ENCODE assay signal across 10 mouse cellular contexts in genomic region chr6:145022966-145023725, GRCm38 (mm10). TPM values are rescaled to one million over a fixed set of nuclear protein-coding genes. Genes with fewer than 3 reads are reported as not detected.
DNase-seq lines count a peak whose midpoint lies in the region; ATAC-seq and TF ChIP-seq lines count a peak whose summit lies in the region.
"Had no signal": no experiment of that assay in that cellular context is flagged by ENCODE, and none has a peak within 500 bp of the region (broad histone marks: within the 10 kb centered on the region; RNA-seq: fewer than 3 reads in every experiment).

No protein-coding gene starts in this region.

- peak; percentile 47; the same call in 1 of the 2 replicates for ATAC-seq in neutrophil, adult 5-6 weeks (ENCODE audit: extremely low read depth, insufficient number of reproducible peaks, low FRiP score, poor library complexity, severe bottlenecking)

- intact Hi-C loops in left cerebral cortex, adult 2 months (cut with DNase I): loop anchor here (5.0 kb wide), 1 partner anchor 164 kb away; no protein-coding TSS in a partner anchor
- intact Hi-C loops in left cerebral cortex, postnatal 36 days (cut with DNase I): loop anchor here (10.0 kb wide), 1 partner anchor 162 kb away; no protein-coding TSS in a partner anchor

- H3K4me3 ChIP-seq in left cerebral cortex, adult 2 months: no peak overlapping the region
- H3K4me3 ChIP-seq: megakaryocyte, embryonic 14.5 days had no signal

- H3K27ac ChIP-seq in left cerebral cortex, adult 2 months: no peak overlapping the region

- peak; percentile 60 for TF ChIP-seq CTCF in left cerebral cortex, adult 2 months (IDR thresholded peaks at IDR 0.05)

- DNase-seq in adrenal gland, postnatal 10 days: peak; percentile 62
- no peak for DNase-seq in adrenal gland, adult 2 months
- peak in 1 of 2 experiments; percentile 21 for DNase-seq in left cerebral cortex, adult 2 months (ENCODE audit: extremely low spot score in 1 of 2, low spot score in 2 of 2)
- no peak for DNase-seq in left cerebral cortex, postnatal 36 days (ENCODE audit: low spot score in 2 of 2)
- peak; percentile 27 for DNase-seq in MN1 (ENCODE audit: low spot score)
- peak; percentile 40 for DNase-seq in embryo, embryonic 9.5 days (ENCODE audit: extremely low spot score)
- DNase-seq in urinary bladder, postnatal 4 days (ENCODE audit: low spot score in 2 of 2): no peak

RNA-seq across cellular contexts. Expression of gene Bcat1, which starts 52.8 kb away (rescaled TPM):
- 1 to 10 TPM; 7.5 to 7.6 TPM for total RNA-seq in adrenal gland, postnatal 10 days (2021)
- 10 to 100 TPM; 11.4 to 34.6 TPM for total RNA-seq in adrenal gland, adult 2 months (2021)
- polyA plus RNA-seq in adrenal gland, adult 2 months (2012; rRNA removed): 0.48 and 0.57 TPM in 2 replicates
- 10 to 100 TPM; 84.3 to 85.4 TPM for total RNA-seq in left cerebral cortex, adult 2 months (2021)
- total RNA-seq in left cerebral cortex, postnatal 36 days (2021): 10 to 100 TPM; 81.0 to 83.1 TPM
- total RNA-seq in neutrophil, adult 5-6 weeks (2017): not detected in 2 replicates
- polyA plus RNA-seq: G1E had no signal

Comparison
In these comparisons a context has a peak if more than half of its experiments do, and no peak if none do; other contexts are left out.
1. DNase-seq: peak in adrenal gland, postnatal 10 days (single experiment), MN1 (single experiment) and embryo, embryonic 9.5 days (single experiment); none in adrenal gland, adult 2 months (single experiment), left cerebral cortex, postnatal 36 days (0 of 2) and urinary bladder, postnatal 4 days (0 of 2).